Mouse (Mus musculus): Measurements from ENCODE around the gene Serpinb8. TPM values are rescaled to one million over a fixed set of nuclear protein-coding genes. Genes with fewer than 3 reads are reported as not detected.

Gene Serpinb8
- polyA plus RNA-seq, 1 experiment from 2014 or later = 1.1 TPM

GRCm38 (mm10) chr1:107614087-107614486 is 24.3 kb downstream of the Serpinb8 start:
- H3K9me3 ChIP-seq (ENCODE audit: control insufficient read depth, low read length) = no peaks in the 10 kb centered on the region
- no peak overlapping the region for H3K4me2 ChIP-seq (replicated peaks; ENCODE audit: low read depth, low read length)
- H3K36me3 ChIP-seq (ENCODE audit: control insufficient read depth, insufficient read depth, low read length) = no peaks in the 10 kb centered on the region
- H3K27ac ChIP-seq (ENCODE audit: low read depth, low read length) = no peak overlapping the region
- no peak overlapping the region for H3K4me3 ChIP-seq (ENCODE audit: low read depth, low read length)
- H3K4me1 ChIP-seq (replicated peaks; ENCODE audit: control insufficient read depth, insufficient read depth, low read length) = no peaks in the 10 kb centered on the region
- 98% methylated on average over 2 of the region's 2 CpGs for WGBS
- DNase-seq (ENCODE audit: low spot score) (no peak), ATAC-seq (ENCODE audit: low FRiP score) (no peak)
- no peak overlapping the region for H3K9ac ChIP-seq (ENCODE audit: low read depth, low read length)
- H3K27me3 ChIP-seq (ENCODE audit: control insufficient read depth, insufficient read depth, low read length) = no peaks in the 10 kb centered on the region

GRCm38 (mm10) chr1:107622017-107622416 is 32.2 kb downstream of the Serpinb8 start:
- no peak for ATAC-seq (ENCODE audit: low FRiP score)
- H3K36me3 ChIP-seq (ENCODE audit: control insufficient read depth, insufficient read depth, low read length) = no peaks in the 10 kb centered on the region
- H3K9ac ChIP-seq (ENCODE audit: low read depth, low read length) = no peak overlapping the region
- no peak overlapping the region for H3K27ac ChIP-seq (ENCODE audit: low read depth, low read length)
- no peaks in the 10 kb centered on the region for H3K4me1 ChIP-seq (replicated peaks; ENCODE audit: control insufficient read depth, insufficient read depth, low read length)
- DNase-seq (ENCODE audit: low spot score) = no peak
- H3K27me3 ChIP-seq (ENCODE audit: control insufficient read depth, insufficient read depth, low read length) = no peaks in the 10 kb centered on the region
- H3K4me3 ChIP-seq (ENCODE audit: low read depth, low read length) = no peak overlapping the region
- H3K9me3 ChIP-seq (ENCODE audit: control insufficient read depth, low read length) = no peaks in the 10 kb centered on the region
- 77% methylated on average over 4 of the region's 4 CpGs for WGBS
- H3K4me2 ChIP-seq (replicated peaks; ENCODE audit: low read depth, low read length) = no peak overlapping the region

GRCm38 (mm10) chr1:107635936-107636335 is 46.1 kb downstream of the Serpinb8 start:
- H3K4me2 ChIP-seq (replicated peaks; ENCODE audit: low read depth, low read length) = no peak overlapping the region
- H3K4me1 ChIP-seq (replicated peaks; ENCODE audit: control insufficient read depth, insufficient read depth, low read length) = no peaks in the 10 kb centered on the region
- WGBS = 49% methylated on average over 4 of the region's 4 CpGs
- no peaks in the 10 kb centered on the region for H3K9me3 ChIP-seq (ENCODE audit: control insufficient read depth, low read length)
- ATAC-seq (ENCODE audit: low FRiP score) (peak; percentile 59; the same call in 1 of the 2 replicates), DNase-seq (ENCODE audit: low spot score) (peak; percentile 51)
- no peak overlapping the region for H3K27ac ChIP-seq (ENCODE audit: low read depth, low read length)
- no peak overlapping the region for H3K4me3 ChIP-seq (ENCODE audit: low read depth, low read length)
- no peaks in the 10 kb centered on the region for H3K27me3 ChIP-seq (ENCODE audit: control insufficient read depth, insufficient read depth, low read length)
- H3K9ac ChIP-seq (ENCODE audit: low read depth, low read length) = no peak overlapping the region
- H3K36me3 ChIP-seq (ENCODE audit: control insufficient read depth, insufficient read depth, low read length) = no peaks in the 10 kb centered on the region

- DNase-seq (ENCODE audit: low spot score) (no peak), ATAC-seq (ENCODE audit: low FRiP score) (no peak)
- H3K4me1 ChIP-seq (replicated peaks; ENCODE audit: control insufficient read depth, insufficient read depth, low read length) = no peaks in the 10 kb centered on the region
- no peaks in the 10 kb centered on the region for H3K9me3 ChIP-seq (ENCODE audit: control insufficient read depth, low read length)
- no peaks in the 10 kb centered on the region for H3K36me3 ChIP-seq (ENCODE audit: control insufficient read depth, insufficient read depth, low read length)
- H3K9ac ChIP-seq (ENCODE audit: low read depth, low read length) = no peak overlapping the region
- no peak overlapping the region for H3K4me2 ChIP-seq (replicated peaks; ENCODE audit: low read depth, low read length)
- H3K4me3 ChIP-seq (ENCODE audit: low read depth, low read length) = no peak overlapping the region
- H3K27ac ChIP-seq (ENCODE audit: low read depth, low read length) = no peak overlapping the region
- no peaks in the 10 kb centered on the region for H3K27me3 ChIP-seq (ENCODE audit: control insufficient read depth, insufficient read depth, low read length)
- 90% methylated on average over 1 of the region's 1 CpGs for WGBS
These were observed 48.2 kb downstream of the Serpinb8 start for GRCm38 (mm10) chr1:107638056-107638455.

GRCm38 (mm10) chr1:107638459-107638858 is 48.7 kb downstream of the Serpinb8 start:
- WGBS = 87% methylated on average over 3 of the region's 3 CpGs
- H3K9ac ChIP-seq (ENCODE audit: low read depth, low read length) = no peak overlapping the region
- H3K4me1 ChIP-seq (replicated peaks; ENCODE audit: control insufficient read depth, insufficient read depth, low read length) = no peaks in the 10 kb centered on the region
- no peak for DNase-seq (ENCODE audit: low spot score)
- no peaks in the 10 kb centered on the region for H3K27me3 ChIP-seq (ENCODE audit: control insufficient read depth, insufficient read depth, low read length)
- no peaks in the 10 kb centered on the region for H3K9me3 ChIP-seq (ENCODE audit: control insufficient read depth, low read length)
- no peaks in the 10 kb centered on the region for H3K36me3 ChIP-seq (ENCODE audit: control insufficient read depth, insufficient read depth, low read length)
- ATAC-seq (ENCODE audit: low FRiP score) = no peak
- H3K27ac ChIP-seq (ENCODE audit: low read depth, low read length) = no peak overlapping the region
- H3K4me3 ChIP-seq (ENCODE audit: low read depth, low read length) = no peak overlapping the region
- H3K4me2 ChIP-seq (replicated peaks; ENCODE audit: low read depth, low read length) = no peak overlapping the region

- DNase-seq (ENCODE audit: low spot score) = no peak
- no peak for ATAC-seq (ENCODE audit: low FRiP score)
- Histone ChIP-seq H3K27ac (ENCODE audit: low read depth, low read length) (no peak overlapping the region), H3K4me1 (replicated peaks; ENCODE audit: control insufficient read depth, insufficient read depth, low read length) (no peaks in the 10 kb centered on the region), H3K27me3 (ENCODE audit: control insufficient read depth, insufficient read depth, low read length) (no peaks in the 10 kb centered on the region), H3K9me3 (ENCODE audit: control insufficient read depth, low read length) (no peaks in the 10 kb centered on the region), H3K36me3 (ENCODE audit: control insufficient read depth, insufficient read depth, low read length) (no peaks in the 10 kb centered on the region), H3K9ac (ENCODE audit: low read depth, low read length) (no peak overlapping the region), H3K4me2 (replicated peaks; ENCODE audit: low read depth, low read length) (no peak overlapping the region), H3K4me3 (ENCODE audit: low read depth, low read length) (no peak overlapping the region)
- WGBS = 82% methylated on average over 2 of the region's 2 CpGs
These were observed 52.8 kb downstream of the Serpinb8 start for GRCm38 (mm10) chr1:107642457-107643118.

- Histone ChIP-seq H3K27me3 (ENCODE audit: control insufficient read depth, insufficient read depth, low read length) (no peaks in the 10 kb centered on the region), H3K4me2 (replicated peaks; ENCODE audit: low read depth, low read length) (no peak overlapping the region), H3K27ac (ENCODE audit: low read depth, low read length) (no peak overlapping the region), H3K9me3 (ENCODE audit: control insufficient read depth, low read length) (no peaks in the 10 kb centered on the region), H3K9ac (ENCODE audit: low read depth, low read length) (no peak overlapping the region), H3K4me1 (replicated peaks; ENCODE audit: control insufficient read depth, insufficient read depth, low read length) (no peaks in the 10 kb centered on the region), H3K36me3 (ENCODE audit: control insufficient read depth, insufficient read depth, low read length) (no peaks in the 10 kb centered on the region), H3K4me3 (ENCODE audit: low read depth, low read length) (no peak overlapping the region)
- DNase-seq (ENCODE audit: low spot score) (no peak), ATAC-seq (ENCODE audit: low FRiP score) (no peak)
- WGBS = 60% methylated on average over 5 of the region's 6 CpGs
These were observed 55.3 kb downstream of the Serpinb8 start for GRCm38 (mm10) chr1:107645086-107645485.

- H3K27ac ChIP-seq (ENCODE audit: low read depth, low read length) = no peak overlapping the region
- H3K9ac ChIP-seq (ENCODE audit: low read depth, low read length) = no peak overlapping the region
- no peaks in the 10 kb centered on the region for H3K4me1 ChIP-seq (replicated peaks; ENCODE audit: control insufficient read depth, insufficient read depth, low read length)
- no peaks in the 10 kb centered on the region for H3K36me3 ChIP-seq (ENCODE audit: control insufficient read depth, insufficient read depth, low read length)
- H3K27me3 ChIP-seq (ENCODE audit: control insufficient read depth, insufficient read depth, low read length) = no peaks in the 10 kb centered on the region
- no peaks in the 10 kb centered on the region for H3K9me3 ChIP-seq (ENCODE audit: control insufficient read depth, low read length)
- H3K4me2 ChIP-seq (replicated peaks; ENCODE audit: low read depth, low read length) = no peak overlapping the region
- WGBS = 87% methylated on average over 2 of the region's 2 CpGs
- no peak overlapping the region for H3K4me3 ChIP-seq (ENCODE audit: low read depth, low read length)
- no peak for DNase-seq (ENCODE audit: low spot score)
- ATAC-seq (ENCODE audit: low FRiP score) = no peak
These were observed 67.9 kb downstream of the Serpinb8 start for GRCm38 (mm10) chr1:107657689-107658088.
